Mouse (Mus musculus) hindbrain, embryonic 15.5 days (tissue): ENCODE data around the gene Actr3b. TPM values are rescaled to one million over a fixed set of nuclear protein-coding genes. Genes with fewer than 3 reads are reported as not detected.

ENCODE experiments used
- ATAC-seq: fragments of 200-750 bp; cut with Nextera tagmentation; 2 replicates; pipeline ENCODE4 v1.8.0; 2017; ENCODE audit warnings: low read depth, moderate number of reproducible peaks, moderate TSS enrichment; ENCODE audit not compliant: low FRiP score
- H3K27ac ChIP-seq: fragments of 300-500 bp; sonication (generic); replicated peaks from 2 replicates; pipeline ENCODE4 v1.5.1; 2015; ENCODE audit warnings: mild to moderate bottlenecking, inconsistent platforms
- H3K27me3 ChIP-seq: fragments of 300-500 bp; sonication (generic); 2 replicates; pipeline ENCODE4 v1.6.1; 2015; ENCODE audit warnings: control low read depth, inconsistent platforms
- H3K36me3 ChIP-seq: fragments of 300-500 bp; sonication (generic); 2 replicates; pipeline ENCODE4 v1.6.1; 2015; ENCODE audit warnings: control low read depth, inconsistent platforms
- H3K4me1 ChIP-seq: fragments of 300-500 bp; sonication (generic); replicated peaks from 2 replicates; pipeline ENCODE4 v1.6.1; 2015; ENCODE audit warnings: control low read depth, inconsistent platforms
- H3K4me2 ChIP-seq: fragments of 300-500 bp; sonication (generic); 2 replicates; pipeline ENCODE4 v1.6.1; 2015; ENCODE audit warnings: moderate library complexity, mild to moderate bottlenecking, inconsistent platforms
- H3K4me3 ChIP-seq: fragments of 300-500 bp; sonication (generic); 2 replicates; pipeline ENCODE4 v1.5.1; 2015; ENCODE audit warnings: mild to moderate bottlenecking, inconsistent platforms
- H3K9ac ChIP-seq: fragments of 300-500 bp; sonication (generic); 2 replicates; pipeline ENCODE4 v1.6.1; 2015; ENCODE audit warnings: inconsistent platforms
- H3K9me3 ChIP-seq: fragments of 300-500 bp; sonication (generic); 2 replicates; pipeline ENCODE4 v1.6.1; 2016; ENCODE audit warnings: control low read depth, inconsistent platforms
- WGBS: fragments of 180-500 bp; shearing (Covaris S2); methylation state at CpG from one replicate; pipeline ENCODE4 v1.1.7; 2015; 5-methylcytosine and 5-hydroxymethylcytosine counted together
- polyA plus RNA-seq: library from polyadenylated mRNA; unstranded; fragments of >200 nt; fragmentation: Nextera tagmentation; extraction: Ambion mirVana; gene quantifications from 2 replicates; pipeline ENCODE4 v1.2.1, GENCODE M21; 2015

Gene Actr3b
- polyA plus RNA-seq, 1 experiment from 2014 or later, result 42.0 TPM

DNA sequence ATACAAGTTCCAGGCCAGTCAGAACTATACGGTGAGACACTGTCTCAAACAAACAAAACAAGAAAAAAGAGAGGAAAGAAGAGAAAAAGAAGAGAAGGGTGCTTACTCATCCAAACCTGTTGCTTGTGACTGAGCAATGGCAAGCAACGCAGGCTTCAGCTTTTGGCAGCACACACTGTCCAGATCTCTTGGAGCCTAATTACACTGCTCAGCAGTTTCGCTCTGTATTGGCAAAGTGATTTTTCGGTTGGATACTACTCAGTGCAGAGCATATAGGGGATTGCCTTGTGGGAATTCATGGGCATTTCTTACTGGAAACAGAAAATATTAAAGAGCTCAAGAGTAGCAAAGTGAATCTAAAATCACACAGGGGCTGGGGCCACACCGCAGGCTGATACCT, 6.9 kb upstream of the Actr3b start:
- H3K4me3 ChIP-seq, result no peak overlapping the region
- no peaks in the 10 kb centered on the region for H3K9me3 ChIP-seq
- no peak overlapping the region for H3K9ac ChIP-seq
- H3K36me3 ChIP-seq, result no peaks in the 10 kb centered on the region
- H3K4me2 ChIP-seq, result no peak overlapping the region
- H3K27ac ChIP-seq, result no peak overlapping the region
- H3K4me1 ChIP-seq, result peaks cover 24% of the 10 kb centered on the region
- ATAC-seq, result no peak
- WGBS, result 72% methylated on average over 5 of the region's 5 CpGs
- H3K27me3 ChIP-seq, result no peaks in the 10 kb centered on the region

DNA sequence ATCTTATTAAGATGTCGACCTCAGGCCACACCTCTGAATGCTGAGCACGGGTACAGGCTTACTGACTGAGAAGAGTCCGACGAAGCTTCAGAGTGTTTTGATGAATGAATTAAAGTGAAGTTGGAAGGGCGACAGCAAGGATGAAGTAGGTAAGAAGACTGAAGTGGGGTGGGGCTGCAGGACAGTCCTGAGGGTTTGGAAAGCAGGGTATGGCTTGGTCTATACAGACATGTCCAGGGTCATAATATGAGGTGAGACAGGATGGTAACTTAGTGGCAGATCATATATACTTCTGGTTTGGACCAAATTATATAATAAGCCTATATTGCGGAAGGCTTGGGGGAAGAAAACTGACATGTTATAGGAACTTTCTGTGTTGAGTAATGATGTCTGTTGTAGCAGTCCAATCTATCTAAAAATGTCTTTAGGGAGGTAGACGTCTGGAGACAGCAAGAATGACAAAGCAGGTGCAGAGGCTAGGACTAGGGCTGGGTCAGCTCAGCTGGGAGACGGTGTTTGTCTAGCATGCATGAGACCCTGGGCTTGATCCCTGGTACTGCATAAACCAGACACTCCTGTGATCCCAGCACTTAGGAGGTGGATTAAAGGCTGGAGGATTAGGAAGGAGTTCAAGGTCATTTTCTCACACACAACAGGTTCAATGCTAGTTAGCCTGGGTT, 6.1 kb upstream of the Actr3b start:
- peak overlapping the region; percentile 71 for H3K27ac ChIP-seq
- H3K4me3 ChIP-seq, result no peak overlapping the region
- no peaks in the 10 kb centered on the region for H3K9me3 ChIP-seq
- H3K27me3 ChIP-seq, result no peaks in the 10 kb centered on the region
- H3K4me2 ChIP-seq, result no peak overlapping the region
- H3K36me3 ChIP-seq, result no peaks in the 10 kb centered on the region
- no peak overlapping the region for H3K9ac ChIP-seq
- peak; percentile 20; the same call in 1 of the 2 replicates for ATAC-seq
- 44% methylated on average over 8 of the region's 8 CpGs for WGBS
- H3K4me1 ChIP-seq, result peaks cover 24% of the 10 kb centered on the region

DNA sequence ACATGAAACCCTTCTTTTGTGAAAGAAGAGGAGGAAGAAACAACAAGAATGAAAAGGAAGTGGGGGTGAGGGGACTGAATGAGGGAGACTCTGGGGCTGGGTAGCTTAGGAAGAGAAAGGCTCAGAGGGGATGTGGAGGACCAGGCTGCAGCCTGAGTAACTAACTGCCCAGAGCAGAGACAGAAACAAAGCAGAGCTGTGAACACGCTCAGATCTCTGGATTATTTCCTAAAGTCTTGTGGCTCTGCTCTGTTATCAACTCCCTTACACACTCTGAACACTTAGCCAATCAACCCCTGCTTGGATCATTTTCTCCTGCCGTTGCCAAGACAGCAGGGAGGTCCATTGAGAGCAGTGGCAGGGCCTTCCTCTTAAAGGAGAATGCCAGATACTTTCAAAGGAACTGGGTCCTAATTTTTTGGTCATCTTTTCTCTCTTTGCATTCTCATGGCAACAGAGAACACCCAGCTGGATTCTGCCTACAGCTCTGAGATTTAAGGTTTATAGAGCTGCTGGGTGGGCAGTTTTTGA, 5.5 kb upstream of the Actr3b start:
- H3K4me2 ChIP-seq, result 0 out of 2 replicates have a peak overlapping the region, but pooled peaks have one; percentile 2

DNA sequence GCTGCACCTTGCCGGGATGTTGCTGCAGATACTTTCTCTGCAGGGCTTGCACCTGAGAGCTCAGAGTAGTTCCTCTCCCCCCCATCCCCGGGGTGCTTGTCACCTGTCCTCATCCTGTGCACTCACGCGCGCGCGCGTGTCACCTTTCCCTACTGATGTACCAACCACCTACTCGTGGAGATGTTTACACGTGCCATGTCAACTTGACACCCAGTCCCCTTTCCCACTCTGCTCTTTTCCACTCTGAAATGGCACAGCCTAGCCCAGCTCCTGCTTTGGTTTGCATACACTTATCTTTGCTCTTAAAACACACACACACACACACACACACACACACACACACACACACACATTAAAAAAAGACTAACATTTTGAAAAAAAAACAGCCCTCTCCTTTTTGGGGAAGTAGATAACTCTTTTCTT, 624 bp downstream of the Actr3b start:
- peaks cover 18% of the 10 kb centered on the region for H3K4me1 ChIP-seq
- WGBS, result 1% methylated on average over 10 of the region's 10 CpGs
- peak overlapping the region; percentile 82 for H3K9ac ChIP-seq
- peak overlapping the region; percentile 93 for H3K4me2 ChIP-seq
- no peaks in the 10 kb centered on the region for H3K36me3 ChIP-seq
- H3K4me3 ChIP-seq, result peak overlapping the region; percentile 94
- H3K27ac ChIP-seq, result no peak overlapping the region
- H3K9me3 ChIP-seq, result no peaks in the 10 kb centered on the region
- H3K27me3 ChIP-seq, result no peaks in the 10 kb centered on the region
- ATAC-seq, result no peak

More for the DNA sequence above, 5.5 kb upstream of the Actr3b start:
- H3K36me3 ChIP-seq, result no peaks in the 10 kb centered on the region
- H3K27ac ChIP-seq, result peak overlapping the region; percentile 71
- peak; percentile 77 for ATAC-seq
- no peak overlapping the region for H3K4me3 ChIP-seq
- H3K27me3 ChIP-seq, result no peaks in the 10 kb centered on the region
- WGBS, result 3% methylated on average over 2 of the region's 2 CpGs
- H3K9me3 ChIP-seq, result no peaks in the 10 kb centered on the region
- H3K4me1 ChIP-seq, result peaks cover 25% of the 10 kb centered on the region
- no peak overlapping the region for H3K9ac ChIP-seq

DNA sequence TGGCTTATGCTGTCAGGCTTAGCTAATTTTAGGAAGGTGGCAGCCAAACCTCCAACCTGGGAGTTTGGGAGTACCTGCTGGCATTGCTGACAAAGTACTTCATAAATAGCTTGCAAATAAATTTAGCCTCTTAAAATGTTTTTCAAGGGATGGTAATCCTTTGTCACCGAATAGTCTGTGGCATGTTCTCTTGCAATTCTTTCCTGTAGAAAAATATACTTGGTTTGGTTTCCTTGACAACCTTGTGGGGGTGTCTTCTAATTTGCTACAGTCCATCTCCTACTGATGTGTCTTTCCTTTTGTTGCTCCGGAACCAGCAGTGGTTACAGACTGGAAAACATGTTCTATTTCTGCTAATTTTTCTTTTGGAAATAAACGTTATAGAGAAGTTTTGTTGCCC, 1.1 kb downstream of the Actr3b start:
- peaks cover 18% of the 10 kb centered on the region for H3K4me1 ChIP-seq
- no peaks in the 10 kb centered on the region for H3K36me3 ChIP-seq
- no peak overlapping the region for H3K9ac ChIP-seq
- H3K9me3 ChIP-seq, result no peaks in the 10 kb centered on the region
- H3K27me3 ChIP-seq, result no peaks in the 10 kb centered on the region
- peak overlapping the region; percentile 94 for H3K4me3 ChIP-seq
- no peak overlapping the region for H3K27ac ChIP-seq
- peak overlapping the region; percentile 93 for H3K4me2 ChIP-seq
- 55% methylated on average over 3 of the region's 3 CpGs for WGBS
- no peak for ATAC-seq

DNA sequence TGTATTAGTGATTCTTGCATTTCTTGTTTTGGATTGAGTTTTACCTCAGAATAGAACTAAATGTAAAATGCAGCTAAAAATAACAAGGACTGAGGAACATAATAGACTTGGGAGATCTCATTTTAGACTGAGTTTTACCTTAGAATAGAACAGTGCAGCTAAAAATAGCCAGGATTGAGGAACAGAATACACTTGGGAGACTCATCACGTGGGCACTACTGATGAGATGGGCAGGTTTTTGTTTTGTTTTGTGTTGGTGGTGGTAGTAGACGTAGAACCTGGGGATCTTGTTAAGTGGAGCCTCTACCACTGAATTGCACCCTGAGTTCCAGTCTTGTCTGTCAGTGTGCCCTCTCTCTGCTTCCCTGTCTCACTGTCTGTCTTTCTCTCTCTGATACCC, 2.1 kb downstream of the Actr3b start:
- no peak overlapping the region for H3K9ac ChIP-seq
- H3K4me1 ChIP-seq, result peaks cover 18% of the 10 kb centered on the region
- no peaks in the 10 kb centered on the region for H3K9me3 ChIP-seq
- H3K27me3 ChIP-seq, result no peaks in the 10 kb centered on the region
- no peak overlapping the region for H3K4me3 ChIP-seq
- H3K4me2 ChIP-seq, result peak overlapping the region; percentile 93
- no peak for ATAC-seq
- H3K36me3 ChIP-seq, result no peaks in the 10 kb centered on the region
- 83% methylated on average over 2 of the region's 2 CpGs for WGBS
- no peak overlapping the region for H3K27ac ChIP-seq

DNA sequence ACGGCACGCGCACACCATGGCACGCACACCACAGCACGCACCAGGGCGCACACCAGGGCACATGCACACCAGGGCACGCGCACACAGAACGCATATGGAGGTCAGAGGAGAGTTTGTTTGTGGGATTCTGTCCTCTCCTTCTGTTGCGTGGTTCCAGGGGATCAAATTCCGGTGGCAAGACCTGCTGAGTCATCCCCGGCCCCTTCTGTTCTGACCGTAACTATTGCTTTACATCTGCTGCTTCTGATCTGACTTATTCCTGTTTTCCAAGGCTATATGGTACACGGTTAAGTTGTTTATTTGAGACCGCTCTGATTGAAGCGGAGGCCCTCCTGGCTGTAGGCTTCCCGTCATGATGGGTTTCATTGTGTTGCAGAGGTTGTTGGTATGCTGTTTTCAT, 9.2 kb downstream of the Actr3b start:
- 79% methylated on average over 17 of the region's 17 CpGs for WGBS
- no peak overlapping the region for H3K27ac ChIP-seq
- no peaks in the 10 kb centered on the region for H3K4me1 ChIP-seq
- H3K4me2 ChIP-seq, result peak overlapping the region; percentile 20
- H3K9me3 ChIP-seq, result no peaks in the 10 kb centered on the region; the same call in 1 of the 2 replicates
- no peaks in the 10 kb centered on the region for H3K36me3 ChIP-seq
- ATAC-seq, result no peak
- H3K9ac ChIP-seq, result no peak overlapping the region
- H3K27me3 ChIP-seq, result no peaks in the 10 kb centered on the region
- H3K4me3 ChIP-seq, result peak overlapping the region; percentile 17

DNA sequence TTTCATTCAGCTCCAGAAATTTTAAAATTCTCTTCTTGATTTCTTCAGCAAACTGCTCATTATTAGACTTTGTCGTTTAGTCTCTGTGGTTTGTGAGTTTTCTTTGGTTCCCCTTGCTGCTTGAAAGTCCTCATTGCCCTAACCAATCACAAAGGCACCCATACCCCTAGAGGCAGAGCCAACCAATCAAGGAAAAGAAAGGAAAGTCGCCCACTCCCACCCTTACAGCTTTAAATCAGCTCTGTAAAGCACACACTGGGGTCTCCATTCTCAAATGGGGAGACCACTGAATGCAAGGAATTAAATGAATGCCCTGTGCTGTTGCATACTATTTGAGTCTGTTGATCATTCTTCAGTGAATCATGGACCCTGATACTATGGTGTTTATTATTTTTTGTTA, 9.6 kb downstream of the Actr3b start:
- Histone ChIP-seq H3K27me3 (no peaks in the 10 kb centered on the region), H3K4me1 (no peaks in the 10 kb centered on the region), H3K4me2 (peak overlapping the region; percentile 20; the same call in 1 of the 2 replicates), H3K9me3 (no peaks in the 10 kb centered on the region; the same call in 1 of the 2 replicates), H3K27ac (no peak overlapping the region), H3K4me3 (no peak overlapping the region), H3K36me3 (no peaks in the 10 kb centered on the region), H3K9ac (no peak overlapping the region)
- ATAC-seq, result no peak
- WGBS, result 52% methylated on average over 2 of the region's 2 CpGs

DNA sequence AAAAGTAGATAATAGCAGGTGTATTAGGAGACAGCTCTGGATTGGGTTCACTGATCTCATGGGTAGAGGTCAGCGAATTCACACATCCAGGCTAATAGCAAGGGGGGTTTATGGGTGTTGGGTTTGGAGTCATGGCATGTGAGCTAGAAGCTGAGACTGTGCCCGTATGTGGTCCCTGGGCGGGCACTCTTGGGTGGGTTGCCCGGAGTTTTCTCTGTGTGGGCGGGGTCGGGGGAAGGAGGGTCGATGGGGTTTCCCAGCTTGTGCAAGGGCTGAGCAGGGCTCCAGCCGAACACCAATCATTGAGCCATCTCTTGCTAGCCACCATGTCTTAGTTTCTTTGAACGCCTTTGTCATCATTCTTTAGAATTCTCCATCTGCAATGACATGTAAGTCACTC, 12.7 kb downstream of the Actr3b start:
- Histone ChIP-seq H3K4me2 (no peak overlapping the region), H3K27me3 (no peaks in the 10 kb centered on the region), H3K4me1 (no peaks in the 10 kb centered on the region), H3K36me3 (no peaks in the 10 kb centered on the region), H3K27ac (no peak overlapping the region), H3K9ac (no peak overlapping the region), H3K4me3 (no peak overlapping the region), H3K9me3 (no peaks in the 10 kb centered on the region; the same call in 1 of the 2 replicates)
- WGBS, result 92% methylated on average over 9 of the region's 9 CpGs
- ATAC-seq, result no peak

DNA sequence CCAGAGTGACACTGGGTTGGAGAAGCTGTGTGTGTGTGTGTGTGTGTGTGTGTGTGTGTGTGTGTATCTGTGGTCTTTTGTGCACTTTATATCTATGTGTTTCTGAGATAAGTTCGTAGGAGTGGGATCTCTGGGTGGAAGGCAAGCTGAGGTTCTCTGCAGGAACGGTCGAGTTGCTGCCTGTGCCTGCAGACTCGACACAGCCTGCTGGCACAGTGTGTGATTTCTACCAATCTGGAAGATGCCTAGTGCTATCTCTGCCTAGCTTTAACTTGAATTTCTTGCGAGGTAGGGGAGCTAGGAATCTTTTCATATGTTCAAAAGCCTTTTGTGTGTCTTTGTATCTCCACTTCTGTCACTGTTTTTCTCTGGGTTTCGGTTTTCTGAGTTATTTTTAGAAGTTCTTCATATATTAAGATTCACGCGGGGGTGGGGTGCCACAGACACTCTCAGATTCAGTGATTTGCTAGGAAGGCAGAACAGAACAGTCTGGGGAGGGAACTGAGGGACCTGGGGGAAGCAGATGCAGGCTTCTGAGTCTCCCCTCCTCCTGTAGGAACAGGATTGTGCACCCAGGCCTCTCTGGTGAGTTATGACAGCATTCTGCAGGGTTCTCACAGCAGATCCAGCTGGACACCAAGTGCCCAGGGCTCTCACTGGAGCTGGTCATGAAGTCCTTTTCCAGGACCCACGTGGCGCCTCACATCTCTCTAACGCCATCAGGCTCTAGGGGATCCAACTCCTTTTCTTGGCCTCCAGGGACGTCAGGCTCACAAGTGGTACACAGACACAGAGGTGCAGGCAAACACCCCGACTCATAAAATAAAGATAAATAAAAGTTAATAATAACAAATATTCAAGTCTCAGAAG, 14.4 kb downstream of the Actr3b start:
- Histone ChIP-seq H3K4me3 (no peak overlapping the region), H3K9me3 (no peaks in the 10 kb centered on the region; the same call in 1 of the 2 replicates), H3K4me1 (no peaks in the 10 kb centered on the region), H3K27me3 (no peaks in the 10 kb centered on the region), H3K36me3 (no peaks in the 10 kb centered on the region), H3K4me2 (no peak overlapping the region), H3K27ac (no peak overlapping the region), H3K9ac (no peak overlapping the region)
- ATAC-seq, result no peak
- WGBS, result 81% methylated on average over 13 of the region's 13 CpGs

DNA sequence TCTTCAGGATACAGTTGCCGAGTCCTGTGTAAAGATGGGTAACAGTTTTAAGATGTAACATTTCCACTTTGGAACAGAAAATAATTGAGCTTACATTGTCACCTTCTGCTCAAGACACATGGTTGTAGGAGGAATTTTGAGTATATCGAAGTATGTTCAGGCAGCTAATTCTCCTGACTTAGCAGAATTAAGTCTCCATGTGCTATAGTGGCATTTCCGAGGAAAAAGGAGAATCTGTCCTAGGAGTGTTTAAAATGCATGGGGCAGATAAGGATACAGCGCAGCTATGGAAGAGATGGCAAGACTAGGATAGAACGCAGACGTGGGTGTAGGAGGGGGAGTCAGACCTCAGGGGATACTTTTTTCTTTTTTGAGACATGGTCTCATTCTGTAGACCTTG, 31.8 kb downstream of the Actr3b start:
- H3K27ac ChIP-seq, result no peak overlapping the region
- WGBS, result 91% methylated on average over 6 of the region's 6 CpGs

DNA sequence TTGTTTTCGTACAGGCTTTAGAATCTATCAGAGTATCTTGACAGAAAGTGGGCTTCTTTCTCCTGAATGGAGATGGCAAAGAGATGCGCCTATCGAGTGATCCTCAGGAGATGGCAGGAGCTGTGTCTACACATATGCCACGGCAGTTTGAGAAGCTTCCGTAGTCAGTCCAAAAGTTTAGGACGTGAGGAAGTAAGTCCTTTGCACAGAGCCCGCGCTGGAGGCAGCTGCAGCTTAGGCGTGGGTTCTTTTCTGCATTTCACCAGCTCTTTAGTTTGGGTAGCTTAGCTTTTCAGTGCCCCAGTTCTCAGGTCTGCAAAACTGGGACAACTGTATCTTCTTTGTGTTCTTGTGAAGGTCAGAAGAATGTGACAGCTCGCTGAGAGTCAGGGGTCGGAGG, 38.0 kb downstream of the Actr3b start:
- no peak overlapping the region for H3K4me3 ChIP-seq
- no peaks in the 10 kb centered on the region for H3K4me1 ChIP-seq
- H3K4me2 ChIP-seq, result no peak overlapping the region
- no peaks in the 10 kb centered on the region for H3K9me3 ChIP-seq
- 88% methylated on average over 11 of the region's 11 CpGs for WGBS
- H3K27me3 ChIP-seq, result no peaks in the 10 kb centered on the region
- no peak for ATAC-seq
- no peaks in the 10 kb centered on the region for H3K36me3 ChIP-seq
- no peak overlapping the region for H3K9ac ChIP-seq
- H3K27ac ChIP-seq, result no peak overlapping the region

More for the DNA sequence above, 31.8 kb downstream of the Actr3b start:
- H3K4me2 ChIP-seq, result no peak overlapping the region
- H3K4me3 ChIP-seq, result no peak overlapping the region
- ATAC-seq, result no peak
- no peaks in the 10 kb centered on the region for H3K4me1 ChIP-seq
- H3K36me3 ChIP-seq, result no peaks in the 10 kb centered on the region
- no peaks in the 10 kb centered on the region for H3K9me3 ChIP-seq
- H3K27me3 ChIP-seq, result no peaks in the 10 kb centered on the region
- H3K9ac ChIP-seq, result no peak overlapping the region
